Mouse (Mus musculus) CD4-positive, CD25-positive, alpha-beta regulatory T cell, adult 2 months (primary cell): ENCODE measurements around the gene Cfhr2.
"Not testable (repeated sequence)": the region's sequence is repeated elsewhere in the genome, so short reads cannot be mapped to it uniquely, and the experiment has no call there.

ENCODE experiments used
- DNase-seq: peaks from one replicate; pipeline ENCODE4 v3.0.0-alpha.2; 2012; ENCODE audit warnings: low read depth, low spot score

Gene Cfhr2

GRCm38 (mm10) chr1:139858548-139858947, at the start of gene Cfhr2:
Gene Cfhr2 (minus strand): TSS chr1:139858702.
- no peak for DNase-seq

GRCm38 (mm10) chr1:139863751-139864150, 5.2 kb upstream of the Cfhr2 start:
- DNase-seq, result no peak

GRCm38 (mm10) chr1:139860176-139860575, 1.7 kb upstream of the Cfhr2 start:
- DNase-seq, result no peak

- no peak for DNase-seq
These were observed 18.8 kb downstream of the Cfhr2 start for GRCm38 (mm10) chr1:139839699-139840098.

GRCm38 (mm10) chr1:139839290-139839689, 19.2 kb downstream of the Cfhr2 start:
- no peak for DNase-seq

- DNase-seq, result no peak
These were observed 49.9 kb downstream of the Cfhr2 start for GRCm38 (mm10) chr1:139808594-139808993.

GRCm38 (mm10) chr1:139781143-139781542, 77.4 kb downstream of the Cfhr2 start, which contains the start of gene Gm4788:
Gene Gm4788 (minus strand): TSS chr1:139781243.
- DNase-seq, result no peak

- not testable (repeated sequence) for DNase-seq
These were observed 88.6 kb downstream of the Cfhr2 start for GRCm38 (mm10) chr1:139769913-139770312.
